Mouse (Mus musculus) Patski (cell line): Measurements from ENCODE around the gene Unc5b. TPM values are rescaled to one million over a fixed set of nuclear protein-coding genes. Genes with fewer than 3 reads are reported as not detected.
"Not testable (repeated sequence)": the region's sequence is repeated elsewhere in the genome, so short reads cannot be mapped to it uniquely, and the experiment has no call there.

Experiments
- ATAC-seq: fragments of 100-300 bp; one replicate; pipeline ENCODE4 v1.8.0; 2021
- CTCF ChIA-PET: fragments of 350-600 bp; sonication (Branson Sonifier 250); formaldehyde crosslinking; loops from one replicate; lab custom pipeline; 2022; ENCODE audit warnings: inconsistent platforms; lab: Charles Lee
- POLR2A ChIA-PET: fragments of 350-600 bp; sonication (Branson Sonifier 250); formaldehyde crosslinking; loops from one replicate; lab custom pipeline; 2022; ENCODE audit warnings: antibody characterized with exemption, inconsistent platforms; lab: Charles Lee
- DNase-seq: peaks from one replicate; pipeline ENCODE4 v3.0.0-alpha.2; 2011; ENCODE audit warnings: low read depth, low spot score
- H3K27me3 ChIP-seq: fragments of 371-371 bp; one replicate; pipeline ENCODE4 v1.5.1; 2021
- CTCF ChIP-seq: fragments of 100-300 bp; IDR thresholded peaks from one replicate; pipeline ENCODE4 v1.5.1; 2021
- in situ Hi-C: fragments of 300-500 bp; cut with MboI; formaldehyde crosslinking; loops from 3 replicates; pipeline ENCODE4 v1.11.1; 2018; ENCODE audit warnings: low pct_unique_long_range_greater_than_20kb, mixed read lengths
- polyA plus RNA-seq: library from polyadenylated mRNA; unstranded; gene quantifications from one replicate; pipeline ENCODE4 v1.2.3, GENCODE M21; 2021

Unc5b gene
- polyA plus RNA-seq, 1 experiment from 2014 or later, result 44.8 TPM

DNA sequence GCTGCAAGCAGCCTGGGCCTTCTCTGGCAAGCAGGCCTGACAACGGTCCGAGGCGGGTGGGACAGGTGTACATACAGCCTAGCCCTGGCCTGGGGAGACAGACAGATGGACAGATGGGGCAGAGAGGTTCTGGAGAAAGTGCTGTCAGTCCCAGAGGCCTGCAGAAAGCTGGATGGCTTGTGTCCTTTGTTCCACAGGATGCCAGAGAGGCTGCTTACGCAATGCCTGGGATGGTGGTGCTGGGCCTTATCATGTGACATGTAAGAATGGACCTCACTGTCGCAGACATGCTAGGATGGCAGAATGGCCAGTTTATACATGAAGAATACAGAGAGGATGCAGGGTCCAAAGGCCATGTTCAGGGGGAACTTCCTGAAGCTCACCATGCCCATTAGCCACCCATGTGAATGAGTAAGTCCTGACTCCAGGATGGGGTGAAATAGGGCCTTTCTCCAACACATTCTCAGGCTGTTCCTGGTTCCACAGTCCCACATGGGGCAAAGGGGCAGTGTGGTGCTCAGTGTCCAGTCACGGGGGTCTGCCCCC lies 83.6 kb downstream of the Unc5b start:
- no peaks in the 10 kb centered on the region for H3K27me3 ChIP-seq
- ATAC-seq, result no peak
- no peak for DNase-seq
- POLR2A ChIA-PET, result no interaction called here
- no peak for TF ChIP-seq CTCF
- CTCF ChIA-PET, result interaction anchor here (1.3 kb wide), 1 partner anchor 12 kb away, joined by 3 read pairs; no protein-coding TSS in a partner anchor
- in situ Hi-C loops, result no loop called here

DNA sequence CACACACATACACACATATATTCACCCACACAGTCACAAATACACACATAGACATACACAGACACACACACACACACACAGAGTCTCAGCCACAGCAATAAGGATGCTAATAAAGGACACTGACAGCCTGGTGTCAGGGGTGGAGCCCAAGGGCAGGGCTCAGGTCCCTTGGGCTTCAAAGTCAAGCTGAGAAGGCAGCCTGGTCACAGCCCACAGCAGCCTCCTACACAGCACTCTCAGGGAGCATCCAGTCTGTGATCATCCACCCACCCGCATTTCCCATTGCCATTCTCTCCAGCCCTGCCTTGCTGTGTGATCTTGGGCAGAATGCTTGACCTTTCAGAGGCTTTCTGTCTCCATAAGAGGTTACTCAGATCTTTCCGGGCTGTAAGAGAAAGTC lies 84.9 kb downstream of the Unc5b start:
- ChIA-PET CTCF (no interaction called here), POLR2A (no interaction called here)
- H3K27me3 ChIP-seq, result no peaks in the 10 kb centered on the region
- ATAC-seq (no peak), DNase-seq (no peak)
- in situ Hi-C loops, result no loop called here
- TF ChIP-seq CTCF, result no peak

DNA sequence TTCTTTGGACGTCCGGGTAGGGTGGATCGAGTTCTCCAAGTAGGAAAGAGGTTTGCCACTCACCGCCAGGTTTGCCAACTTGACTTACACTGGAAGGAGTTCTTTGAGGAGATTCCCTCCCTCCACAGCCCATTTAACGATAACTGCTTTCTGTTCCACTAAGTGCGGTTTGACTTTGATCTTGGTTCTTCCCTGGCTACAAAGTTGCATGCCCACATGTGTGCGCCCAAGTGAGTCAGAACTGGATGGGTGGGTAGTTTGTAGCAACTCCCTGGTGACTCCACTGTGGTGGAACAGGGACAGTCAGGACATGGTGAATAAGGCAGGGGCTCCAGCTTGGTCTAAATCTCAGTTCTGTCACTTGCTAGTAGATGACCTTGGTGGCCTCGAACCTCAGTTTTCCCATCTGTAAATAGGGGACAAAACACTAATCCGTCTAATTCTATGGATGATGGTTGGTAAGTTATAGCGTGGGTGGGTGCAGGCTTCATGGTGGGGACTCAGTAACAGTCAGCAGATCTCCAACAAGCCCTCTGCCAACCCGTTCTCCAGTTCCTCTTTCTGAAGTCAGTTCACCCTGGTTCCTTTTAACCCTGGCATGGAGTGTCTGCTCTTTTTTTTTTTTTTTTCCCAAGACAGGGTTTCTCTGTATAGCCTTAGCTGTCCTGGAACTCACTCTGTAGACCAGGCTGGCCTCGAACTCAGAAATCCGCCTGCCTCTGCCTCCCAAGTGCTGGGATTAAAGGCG lies 86.7 kb downstream of the Unc5b start:
- ATAC-seq, result no peak
- in situ Hi-C loops, result no loop called here
- CTCF ChIA-PET, result no interaction called here

DNA sequence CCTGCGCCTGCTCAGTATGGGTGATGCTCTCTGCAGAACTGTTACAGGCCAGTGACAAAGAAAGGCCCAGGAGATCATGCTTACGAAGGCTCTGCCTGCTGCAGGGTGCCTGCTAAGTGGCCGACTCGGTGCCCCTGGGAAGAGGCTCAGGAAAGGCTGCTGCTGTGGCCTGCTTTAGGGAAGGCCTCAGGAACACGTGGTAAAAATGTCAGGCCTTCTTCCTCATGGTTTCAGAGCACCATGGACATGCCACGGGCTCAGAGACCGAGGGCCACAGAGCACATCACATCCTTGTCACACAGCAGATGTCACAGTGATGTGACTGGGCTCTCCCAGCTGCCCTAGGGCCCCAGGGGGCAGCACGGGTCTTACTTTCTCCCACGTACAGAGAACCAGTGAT lies 87.7 kb downstream of the Unc5b start:
- no peak for TF ChIP-seq CTCF
- in situ Hi-C loops, result no loop called here
- H3K27me3 ChIP-seq, result no peaks in the 10 kb centered on the region
- ATAC-seq (no peak), DNase-seq (no peak)
- ChIA-PET CTCF (no interaction called here), POLR2A (no interaction called here)

More for the DNA sequence above, 86.7 kb downstream of the Unc5b start:
- POLR2A ChIA-PET, result no interaction called here
- H3K27me3 ChIP-seq, result no peaks in the 10 kb centered on the region
- no peak for DNase-seq
- TF ChIP-seq CTCF, result no peak

DNA sequence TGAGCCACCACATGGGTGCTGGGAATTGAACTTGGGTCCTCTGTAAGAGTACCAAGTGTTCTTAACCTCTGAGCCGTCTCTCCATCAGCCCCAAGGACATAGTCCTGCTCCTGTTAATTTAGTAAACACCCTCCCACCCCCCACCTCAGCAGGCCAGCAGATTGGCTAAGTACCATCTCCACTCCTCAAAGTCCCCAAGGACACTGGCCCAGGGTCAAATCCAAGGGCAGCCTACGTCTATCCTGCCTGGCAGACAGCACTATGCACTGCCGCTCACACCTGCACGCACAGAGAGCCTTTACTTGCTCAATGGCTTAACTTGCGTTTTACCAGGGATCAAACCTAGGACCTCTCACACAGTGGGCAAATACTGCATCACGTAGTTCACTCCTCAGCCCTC lies 88.4 kb downstream of the Unc5b start:
- ATAC-seq, result no peak
- ChIA-PET CTCF (no interaction called here), POLR2A (no interaction called here)
- no peaks in the 10 kb centered on the region for H3K27me3 ChIP-seq
- no peak for TF ChIP-seq CTCF
- no peak for DNase-seq
- in situ Hi-C loops, result no loop called here

DNA sequence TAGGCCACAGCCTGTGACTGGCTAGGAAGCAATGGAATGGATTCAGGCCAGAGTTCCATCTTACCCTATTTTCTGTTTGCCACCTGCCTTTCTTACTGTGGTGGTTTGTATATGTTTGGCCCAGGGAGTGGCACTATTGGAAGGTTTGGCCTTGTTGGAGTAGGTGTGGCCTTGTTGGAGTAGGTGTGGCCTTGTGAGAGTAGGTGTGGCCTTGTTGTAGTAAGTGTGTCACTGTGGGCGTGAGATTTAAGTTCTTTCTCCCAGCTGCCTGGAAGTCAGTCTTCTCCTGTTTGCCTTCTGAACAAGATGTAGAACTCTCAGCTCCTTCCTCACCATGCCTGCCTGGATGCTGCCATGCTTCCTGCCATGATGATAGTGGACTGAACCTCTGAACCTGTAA lies 89.1 kb downstream of the Unc5b start:
- CTCF ChIA-PET, ATAC-seq, POLR2A ChIA-PET, DNase-seq, in situ Hi-C loops, H3K27me3 ChIP-seq: not testable (repeated sequence)

DNA sequence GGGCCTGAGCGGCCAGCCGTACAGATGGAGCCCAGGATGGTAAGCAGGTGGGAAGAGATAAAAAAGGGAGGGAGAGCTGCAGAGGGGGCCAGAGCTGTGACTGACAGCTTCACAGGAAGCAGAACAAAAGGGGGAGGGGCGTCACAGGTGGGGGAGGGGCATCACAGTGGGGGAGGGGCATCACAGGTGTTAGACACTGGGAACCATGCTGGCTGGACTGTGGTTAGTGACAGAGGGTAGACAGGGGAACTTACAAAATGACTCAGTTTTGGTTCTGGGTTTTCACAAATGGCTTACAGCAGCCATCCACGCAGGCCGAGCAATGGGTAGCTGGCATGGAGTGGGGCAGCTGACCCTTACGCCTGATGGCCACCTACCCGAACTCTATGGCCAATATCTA lies 89.9 kb downstream of the Unc5b start:
- TF ChIP-seq CTCF, result no peak
- no peaks in the 10 kb centered on the region for H3K27me3 ChIP-seq
- DNase-seq (no peak), ATAC-seq (no peak)
- ChIA-PET CTCF (no interaction called here), POLR2A (no interaction called here)
- in situ Hi-C loops, result no loop called here

DNA sequence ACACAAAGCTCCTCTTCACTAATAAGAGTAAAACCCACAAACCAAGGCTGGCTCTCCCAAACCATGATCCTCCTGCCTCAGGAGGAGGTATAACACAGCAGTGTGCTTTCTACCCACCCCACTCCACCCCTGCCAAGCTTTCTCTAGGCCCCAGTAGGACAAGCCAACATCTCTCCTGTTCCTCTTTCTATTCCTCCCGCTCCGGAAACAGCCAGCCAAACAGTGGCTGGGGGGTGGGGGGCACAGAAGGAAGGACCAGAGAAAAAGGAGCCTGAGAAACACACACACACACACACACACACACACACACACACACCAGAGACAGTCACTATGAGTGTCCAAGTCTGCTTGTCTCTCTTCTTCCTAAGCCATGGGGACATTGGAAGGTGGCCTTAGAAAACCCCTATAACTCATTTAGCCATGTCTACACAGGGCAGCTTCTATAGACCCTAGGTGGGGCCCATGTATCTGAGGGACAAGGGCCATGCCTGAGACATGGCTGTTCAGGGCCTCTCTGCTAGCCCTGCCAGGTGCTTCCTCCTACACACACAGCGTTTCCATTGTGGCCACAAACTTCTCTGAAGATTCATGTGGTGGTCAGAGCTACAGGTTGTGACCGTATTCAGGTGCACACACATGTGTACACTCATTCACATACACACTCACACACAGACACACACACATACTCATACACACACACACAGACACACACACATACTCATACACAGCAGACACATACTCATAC lies 91.6 kb downstream of the Unc5b start:
- POLR2A ChIA-PET, result no interaction called here
- H3K27me3 ChIP-seq, result no peaks in the 10 kb centered on the region
- TF ChIP-seq CTCF, result no peak
- in situ Hi-C loops, result no loop called here
- CTCF ChIA-PET, result no interaction called here
- ATAC-seq, result no peak
- no peak for DNase-seq

DNA sequence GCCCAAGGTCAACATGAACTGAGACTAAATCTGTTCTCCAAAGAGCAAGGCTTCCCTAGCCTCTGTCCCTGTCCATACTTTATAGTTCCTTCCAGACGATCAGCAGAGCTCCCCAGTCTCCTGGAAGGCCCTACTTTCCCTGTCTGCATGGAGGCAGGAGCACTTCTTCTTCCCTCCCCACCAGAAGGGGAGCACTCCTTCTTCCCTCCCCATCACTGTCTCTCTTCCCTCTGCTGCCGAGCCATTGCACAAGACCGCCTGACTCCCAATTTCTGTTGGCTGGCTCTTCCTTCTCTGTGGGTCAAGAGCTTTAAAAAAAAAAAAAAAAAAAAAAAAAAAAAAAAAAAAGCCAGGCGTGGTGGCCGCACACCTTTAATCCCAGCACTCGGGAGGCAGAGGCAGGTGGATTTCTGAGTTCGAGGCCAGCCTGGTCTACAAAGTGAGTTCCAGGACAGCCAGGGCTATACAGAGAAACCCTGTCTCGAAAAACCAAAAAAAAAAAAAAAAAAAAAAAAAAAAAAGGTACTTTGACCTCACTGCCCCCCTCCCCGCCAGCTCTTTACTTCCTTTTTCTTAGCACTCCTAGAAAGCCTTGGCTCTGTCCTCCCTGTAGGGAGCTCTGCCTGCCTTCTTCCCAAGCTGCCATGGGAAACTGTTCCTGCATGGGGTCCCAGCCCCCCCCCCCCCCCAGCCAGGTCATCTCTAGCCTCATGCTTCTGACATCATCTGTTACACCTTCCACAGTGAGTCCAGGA lies 93.3 kb downstream of the Unc5b start:
- CTCF ChIA-PET, result no interaction called here
- no peak for DNase-seq

DNA sequence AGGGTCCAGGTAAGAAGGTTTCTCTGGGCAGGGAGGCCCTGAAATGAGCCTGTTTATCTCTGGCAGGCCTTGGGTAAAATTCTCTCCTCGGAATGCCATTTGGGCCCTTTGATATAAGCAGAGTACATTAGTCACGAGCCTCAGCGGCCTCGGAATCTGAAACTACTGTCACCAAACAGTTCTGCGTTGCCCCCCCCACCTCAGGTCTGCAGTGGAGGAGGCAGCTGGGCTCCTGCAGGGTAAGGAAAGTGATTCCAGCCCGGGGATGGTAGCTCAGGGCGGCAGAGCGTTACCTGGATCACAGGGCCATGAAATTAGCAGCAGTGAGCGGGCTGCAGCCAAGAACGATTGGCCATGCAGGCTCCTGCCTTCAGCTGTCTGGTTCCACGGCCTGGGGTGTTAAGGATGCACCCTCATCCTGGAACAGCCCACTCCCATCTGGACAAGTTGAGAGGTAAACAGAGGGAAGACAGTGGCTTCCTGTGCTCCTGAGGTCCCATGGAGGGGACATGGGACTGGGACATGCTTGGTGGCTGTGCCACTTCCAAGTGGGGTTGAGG lies 94.1 kb downstream of the Unc5b start:
- ChIA-PET POLR2A (interaction anchor here (0.6 kb wide), 2 partner anchors 81 to 171 kb away, joined by 3 to 5 read pairs; no protein-coding TSS in a partner anchor), CTCF (no interaction called here)
- DNase-seq, result no peak
- in situ Hi-C loops, result no loop called here
- no peaks in the 10 kb centered on the region for H3K27me3 ChIP-seq
- no peak for TF ChIP-seq CTCF
- ATAC-seq, result no peak

More for the DNA sequence above, 93.3 kb downstream of the Unc5b start:
- H3K27me3 ChIP-seq, result no peaks in the 10 kb centered on the region
- no peak for TF ChIP-seq CTCF
- POLR2A ChIA-PET, result interaction anchor here (0.6 to 0.7 kb wide), 3 partner anchors 33 to 900 kb away, joined by 4 to 7 read pairs (median 5); no protein-coding TSS in a partner anchor
- in situ Hi-C loops, result no loop called here
- ATAC-seq, result no peak
